Mouse (Mus musculus) midbrain, postnatal 0 days (tissue): ENCODE data around the gene Prmt6. TPM values are rescaled to one million over a fixed set of nuclear protein-coding genes. Genes with fewer than 3 reads are reported as not detected.

ENCODE experiments used
- ATAC-seq: fragments of 200-750 bp; cut with Nextera tagmentation; 2 replicates; pipeline ENCODE4 v1.8.0; 2017; ENCODE audit warnings: moderate number of reproducible peaks, mild to moderate bottlenecking, moderate TSS enrichment, moderate library complexity; ENCODE audit not compliant: low FRiP score
- DNase-seq: peaks from one replicate; pipeline ENCODE4 v3.0.0-alpha.2; 2015; ENCODE audit warnings: low spot score
- H3K27ac ChIP-seq: fragments of 300-500 bp; sonication (generic); 2 replicates; pipeline ENCODE4 v1.5.1; 2014; ENCODE audit warnings: low read depth, mild to moderate bottlenecking, low read length, mixed read lengths
- H3K27me3 ChIP-seq: fragments of 300-500 bp; sonication (generic); 2 replicates; pipeline ENCODE4 v1.6.1; 2014; ENCODE audit warnings: low read length, control low read depth, mixed read lengths; ENCODE audit not compliant: insufficient read depth
- H3K36me3 ChIP-seq: fragments of 300-500 bp; sonication (generic); 2 replicates; pipeline ENCODE4 v1.6.1; 2014; ENCODE audit warnings: low read length, control low read depth, mixed read lengths; ENCODE audit not compliant: insufficient read depth
- H3K4me1 ChIP-seq: fragments of 300-500 bp; sonication (generic); 2 replicates; pipeline ENCODE4 v1.6.1; 2014; ENCODE audit warnings: mild to moderate bottlenecking, control low read depth, antibody characterized with exemption, low read length, mixed read lengths; ENCODE audit not compliant: insufficient read depth
- H3K4me2 ChIP-seq: fragments of 300-500 bp; sonication (generic); 2 replicates; pipeline ENCODE4 v1.6.1; 2014; ENCODE audit warnings: low read depth, mild to moderate bottlenecking, low read length, mixed read lengths; ENCODE audit not compliant: poor library complexity, severe bottlenecking
- H3K4me3 ChIP-seq: fragments of 300-500 bp; sonication (generic); 2 replicates; pipeline ENCODE4 v1.5.1; 2014; ENCODE audit warnings: low read depth, mild to moderate bottlenecking, low read length, moderate library complexity
- H3K9ac ChIP-seq: fragments of 300-500 bp; sonication (generic); replicated peaks from 2 replicates; pipeline ENCODE4 v1.6.1; 2014; ENCODE audit warnings: mild to moderate bottlenecking, low read length, moderate library complexity, mixed read lengths; ENCODE audit not compliant: poor library complexity, severe bottlenecking
- H3K9me3 ChIP-seq: fragments of 300-500 bp; sonication (generic); 2 replicates; pipeline ENCODE4 v1.6.1; 2016; ENCODE audit warnings: low read length, control low read depth
- CTCF ChIP-seq: IDR thresholded peaks from 2 replicates; pipeline ENCODE4 v1.5.1; 2016; ENCODE audit warnings: antibody characterized with exemption, mild to moderate bottlenecking
- WGBS: fragments of 180-500 bp; shearing (Covaris S2); extraction: QIAGEN DNeasy Blood & Tissue Kit; methylation state at CpG from one replicate; pipeline ENCODE4 v1.1.7; 2014; 5-methylcytosine and 5-hydroxymethylcytosine counted together
- polyA plus RNA-seq: library from polyadenylated mRNA; unstranded; fragments of >200 nt; fragmentation: Nextera tagmentation; extraction: Ambion mirVana; gene quantifications from 2 replicates; pipeline ENCODE4 v1.2.1, GENCODE M21; 2015
- total RNA-seq: library from RNA; depleted of rRNA; stranded (reverse); fragments of >200 nt; gene quantifications from 2 replicates; pipeline ENCODE4 v1.2.3, GENCODE M21; 2014; rRNA removed

The Prmt6 gene
- total RNA-seq (32.2 and 43.1 TPM in 2 replicates), polyA plus RNA-seq (21.7 and 23.3 TPM in 2 replicates)

GRCm38 (mm10) chr3:110250839-110251700 is at the start of gene Prmt6:
Gene Prmt6, minus strand, starts transcription at chr3:110250998.
- Histone ChIP-seq H3K27ac (peak within 1 kb of the TSS; percentile 97), H3K36me3 (0 out of 2 replicates have a peak, but pooled peaks cover 6% of the 10 kb centered on the region), H3K4me3 (peak within 1 kb of the TSS; percentile 78), H3K4me2 (peak within 1 kb of the TSS; percentile 55), H3K27me3 (no peaks in the 10 kb centered on the region), H3K4me1 (no peaks in the 10 kb centered on the region), H3K9me3 (no peaks in the 10 kb centered on the region), H3K9ac (peak within 1 kb of the TSS; percentile 94)
- 20% methylated on average over 37 of the region's 38 CpGs for WGBS
- no peak for TF ChIP-seq CTCF
- DNase-seq (peak; percentile 95), ATAC-seq (peak; percentile 93)

GRCm38 (mm10) chr3:110290485-110291045 is 39.8 kb upstream of the Prmt6 start:
- 85% methylated on average over 8 of the region's 8 CpGs for WGBS
- TF ChIP-seq CTCF: no peak
- H3K27me3 ChIP-seq: no peaks in the 10 kb centered on the region
- no peak overlapping the region for H3K27ac ChIP-seq
- H3K9ac ChIP-seq: no peak overlapping the region
- H3K4me3 ChIP-seq: no peak overlapping the region
- H3K4me2 ChIP-seq: no peak overlapping the region
- DNase-seq: no peak
- no peaks in the 10 kb centered on the region for H3K36me3 ChIP-seq
- no peak for ATAC-seq
- no peaks in the 10 kb centered on the region for H3K9me3 ChIP-seq
- H3K4me1 ChIP-seq: no peaks in the 10 kb centered on the region

- no peak overlapping the region for H3K4me2 ChIP-seq
- no peak for ATAC-seq
- H3K27ac ChIP-seq: no peak overlapping the region
- H3K9ac ChIP-seq: no peak overlapping the region
- H3K9me3 ChIP-seq: no peaks in the 10 kb centered on the region
- H3K4me1 ChIP-seq: no peaks in the 10 kb centered on the region
- H3K4me3 ChIP-seq: no peak overlapping the region
- DNase-seq: no peak
- H3K27me3 ChIP-seq: no peaks in the 10 kb centered on the region
- H3K36me3 ChIP-seq: no peaks in the 10 kb centered on the region
- 87% methylated on average over 5 of the region's 5 CpGs for WGBS
- TF ChIP-seq CTCF: no peak
These were observed 31.9 kb upstream of the Prmt6 start for GRCm38 (mm10) chr3:110282651-110283050.

GRCm38 (mm10) chr3:110267790-110268189 is 17.0 kb upstream of the Prmt6 start:
- ATAC-seq (no peak), DNase-seq (no peak)
- no peak overlapping the region for H3K4me2 ChIP-seq
- no peak for TF ChIP-seq CTCF
- H3K9me3 ChIP-seq: no peaks in the 10 kb centered on the region
- H3K27me3 ChIP-seq: no peaks in the 10 kb centered on the region
- no peaks in the 10 kb centered on the region for H3K36me3 ChIP-seq
- H3K27ac ChIP-seq: no peak overlapping the region
- H3K9ac ChIP-seq: no peak overlapping the region
- H3K4me3 ChIP-seq: no peak overlapping the region
- no peaks in the 10 kb centered on the region for H3K4me1 ChIP-seq
- WGBS: 48% methylated on average over 2 of the region's 2 CpGs

- ATAC-seq: no peak
- H3K27ac ChIP-seq: no peak overlapping the region
- no peak for TF ChIP-seq CTCF
- H3K9me3 ChIP-seq: no peaks in the 10 kb centered on the region
- H3K4me3 ChIP-seq: no peak overlapping the region
- no peak overlapping the region for H3K4me2 ChIP-seq
- H3K4me1 ChIP-seq: no peaks in the 10 kb centered on the region
- DNase-seq: no peak
- WGBS: 94% methylated on average over 4 of the region's 4 CpGs
- no peak overlapping the region for H3K9ac ChIP-seq
- no peaks in the 10 kb centered on the region for H3K36me3 ChIP-seq
- H3K27me3 ChIP-seq: no peaks in the 10 kb centered on the region
These were observed 2.3 kb upstream of the Prmt6 start for GRCm38 (mm10) chr3:110253105-110253504.
